Mouse (Mus musculus): ENCODE results near the gene Jak2.

The Jak2 gene

GRCm38 (mm10) chr19:29302119-29302518 lies 50.5 kb downstream of the Jak2 start:
- DNase-seq (ENCODE audit: low spot score), result no peak

DNA sequence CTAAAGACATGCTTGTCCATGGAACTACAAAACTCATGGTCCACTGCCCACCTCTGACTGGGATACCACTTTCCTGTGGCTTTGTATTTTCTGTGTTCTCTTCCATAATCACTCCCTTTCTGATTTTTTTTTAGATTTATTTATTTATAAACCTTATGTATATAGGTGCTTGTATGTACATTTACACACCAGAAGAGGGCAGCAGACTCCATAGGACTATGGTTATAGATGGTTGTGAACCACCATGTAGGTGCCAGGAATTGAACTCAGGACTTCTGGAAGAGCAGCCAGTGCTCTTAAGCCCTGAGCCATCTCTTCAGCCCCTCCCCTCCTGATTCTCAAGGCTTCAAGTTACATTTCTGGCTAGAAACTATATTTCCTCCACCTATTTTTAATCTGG lies 57.2 kb downstream of the Jak2 start:
- DNase-seq (ENCODE audit: low spot score), result no peak

DNA sequence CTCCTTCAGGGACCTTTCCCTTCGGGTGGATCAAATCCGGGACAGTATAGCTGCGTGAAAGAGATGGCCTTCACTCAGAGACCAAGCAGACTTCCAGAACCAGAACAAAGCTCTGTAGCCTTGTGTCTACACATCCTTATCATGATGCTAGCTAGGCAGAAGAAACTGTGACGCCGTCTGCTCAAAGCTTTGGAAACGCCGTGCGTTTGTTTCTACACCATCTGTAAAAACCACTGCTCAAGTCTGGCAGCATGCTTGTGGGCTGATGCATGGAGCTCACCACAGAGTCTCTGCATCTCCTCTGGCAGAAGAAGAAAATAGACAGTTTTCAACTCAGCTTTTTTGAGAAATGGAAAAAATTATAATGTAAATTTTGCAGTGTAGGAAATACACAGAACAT lies 60.2 kb downstream of the Jak2 start:
- no peak for DNase-seq (ENCODE audit: low spot score)

DNA sequence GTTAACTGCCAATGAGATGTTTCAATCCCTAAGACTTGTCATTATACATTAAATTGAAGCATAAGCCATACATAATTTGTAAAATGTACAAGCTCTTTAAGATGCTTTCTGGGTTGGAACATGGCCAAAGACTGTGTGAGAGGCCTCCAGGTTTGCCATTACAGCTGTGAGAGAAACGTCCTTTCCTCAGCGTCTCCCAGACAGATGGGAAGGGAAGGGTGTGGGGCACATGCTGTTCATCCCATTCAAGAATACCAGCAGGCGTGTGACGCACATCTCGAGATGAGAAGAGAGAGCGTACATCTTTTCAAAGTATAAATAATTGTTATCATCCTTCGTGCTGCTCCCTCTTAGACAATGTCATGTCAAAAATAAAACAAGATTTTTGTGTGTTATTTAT lies 61.0 kb downstream of the Jak2 start:
- no peak for DNase-seq (ENCODE audit: low spot score)

DNA sequence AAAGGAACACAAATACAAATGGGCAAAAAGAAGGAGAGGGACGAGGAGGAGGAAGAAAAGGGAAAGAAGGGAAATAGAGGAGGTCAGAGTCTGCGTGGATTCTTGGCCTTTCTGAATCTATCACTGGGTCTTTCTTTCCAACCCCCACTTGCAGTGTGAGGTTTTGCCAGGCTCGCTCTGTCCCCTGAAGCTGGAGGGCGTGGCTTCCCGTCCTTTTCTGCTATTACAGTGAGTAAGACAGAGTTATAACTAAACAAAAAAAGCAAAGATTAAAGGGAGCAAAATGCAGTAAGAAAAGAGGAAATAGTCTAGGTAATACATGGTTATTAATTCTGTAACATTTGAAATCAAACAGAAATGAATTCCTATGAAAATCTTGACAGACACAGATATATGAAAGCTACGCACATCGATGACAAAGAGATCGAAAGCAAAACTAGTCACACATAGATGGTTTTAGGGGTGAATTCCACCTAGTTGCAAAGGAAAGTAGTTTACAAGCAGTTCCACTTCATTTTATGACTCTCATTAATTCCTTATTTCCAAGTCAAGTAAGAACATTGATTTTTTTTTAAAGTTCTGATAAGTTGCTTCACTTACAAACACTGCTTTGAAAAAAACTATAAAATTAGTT lies 71.9 kb downstream of the Jak2 start:
- DNase-seq (ENCODE audit: low spot score), result no peak

DNA sequence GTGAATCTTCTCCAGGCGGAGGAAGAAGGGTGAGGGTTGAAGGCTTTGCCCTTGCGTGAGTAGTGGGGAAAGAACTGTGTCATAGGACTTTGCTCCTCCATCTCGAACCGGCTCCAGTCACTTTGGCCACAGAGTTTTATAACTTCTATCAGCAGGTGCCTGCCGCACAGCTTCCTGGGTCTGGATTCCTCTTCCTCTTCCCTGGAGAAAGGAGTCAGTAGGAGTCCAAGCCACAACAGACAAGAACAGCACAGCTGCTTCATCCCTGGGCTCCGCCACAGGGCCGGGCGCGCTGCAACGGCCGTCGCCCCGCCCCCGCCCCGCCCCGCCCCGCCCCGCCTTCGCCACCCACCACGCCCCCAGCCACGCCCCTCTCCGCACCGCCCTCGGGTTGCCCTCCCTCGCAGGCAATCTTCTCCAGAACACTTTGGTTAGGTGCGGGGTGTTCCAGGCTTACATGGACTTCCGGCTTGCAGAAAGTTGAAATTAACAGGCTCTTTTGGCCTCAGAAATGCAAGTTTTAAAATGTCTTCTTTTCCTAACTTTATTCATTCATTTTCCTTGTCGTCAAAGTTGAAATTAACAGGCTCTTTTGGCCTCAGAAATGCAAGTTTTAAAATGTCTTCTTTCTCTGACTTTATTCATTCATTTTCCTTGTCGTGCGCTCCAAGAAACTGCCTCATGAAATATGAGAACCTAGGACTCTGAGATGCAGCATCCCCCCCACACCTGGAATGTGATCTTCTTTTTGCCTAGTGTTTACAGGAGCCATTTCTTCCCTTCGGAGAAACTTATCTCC lies 73.6 kb downstream of the Jak2 start, which contains the start of gene Insl6:
Gene Insl6, minus strand, starts transcription at position 304 of the 799 bp plus-strand sequence.
- DNase-seq (ENCODE audit: low spot score), result peak; percentile 13

DNA sequence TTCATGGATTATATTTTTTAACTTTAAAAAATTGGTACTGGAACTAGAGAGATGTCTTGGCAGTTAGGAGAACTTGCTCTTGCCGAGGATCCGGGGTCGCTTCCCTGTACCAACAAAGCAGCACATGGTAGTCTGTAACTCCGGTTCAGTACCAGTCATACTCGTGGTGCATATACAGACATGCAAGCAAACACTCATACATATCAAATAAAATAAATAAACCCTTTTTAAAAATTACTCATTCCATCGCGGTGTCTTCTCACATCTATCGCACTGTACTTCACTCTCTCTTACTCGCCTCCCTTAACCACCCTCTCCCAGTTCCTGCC lies 74.2 kb downstream of the Jak2 start:
- DNase-seq (ENCODE audit: low spot score), result no peak

GRCm38 (mm10) chr19:29326396-29326795 lies 74.8 kb downstream of the Jak2 start:
- DNase-seq (ENCODE audit: low spot score), result no peak

- no peak for DNase-seq (ENCODE audit: low spot score)
Observed at GRCm38 (mm10) chr19:29326822-29327552, 75.4 kb downstream of the Jak2 start.

DNA sequence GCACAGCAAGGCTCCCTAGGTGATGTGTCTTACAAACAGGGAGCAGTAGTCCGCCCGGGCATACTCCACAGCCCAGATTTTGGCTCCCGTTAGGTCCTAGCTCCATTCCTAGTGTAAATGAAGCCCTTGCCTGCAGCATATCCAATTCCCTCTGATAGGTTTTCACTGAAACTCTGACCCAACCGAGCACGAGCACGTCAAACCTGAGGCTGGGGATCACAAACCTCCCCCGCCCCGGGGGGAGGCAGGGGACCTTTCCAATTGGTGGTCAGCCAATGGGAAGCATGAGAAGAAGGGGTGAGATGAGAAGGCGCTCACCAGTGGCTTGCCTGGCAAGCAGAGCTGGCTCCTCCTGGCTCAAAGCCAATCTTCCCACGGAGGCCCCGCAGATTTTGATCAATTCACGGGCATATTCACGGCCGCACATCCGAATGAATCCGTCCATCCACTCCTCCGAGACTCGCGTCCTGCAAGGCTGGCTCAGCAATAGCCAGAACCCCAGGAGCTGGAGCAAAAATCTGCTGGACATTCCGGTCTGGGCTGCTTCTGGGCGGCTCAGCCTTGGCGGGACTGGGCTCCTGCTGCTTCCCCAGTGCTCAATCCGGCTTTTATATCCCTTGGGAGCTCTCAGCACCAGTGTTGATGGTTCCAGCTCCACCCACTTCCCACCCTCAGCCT lies 82.6 kb downstream of the Jak2 start, which contains the start of gene Rln1:
Gene Rln1, minus strand, starts transcription at position 603 of the 678 bp plus-strand sequence.
- peak; percentile 10 for DNase-seq (ENCODE audit: low spot score)

- no peak for DNase-seq (ENCODE audit: low spot score)
Observed at GRCm38 (mm10) chr19:29336624-29337023, 85.0 kb downstream of the Jak2 start.

DNA sequence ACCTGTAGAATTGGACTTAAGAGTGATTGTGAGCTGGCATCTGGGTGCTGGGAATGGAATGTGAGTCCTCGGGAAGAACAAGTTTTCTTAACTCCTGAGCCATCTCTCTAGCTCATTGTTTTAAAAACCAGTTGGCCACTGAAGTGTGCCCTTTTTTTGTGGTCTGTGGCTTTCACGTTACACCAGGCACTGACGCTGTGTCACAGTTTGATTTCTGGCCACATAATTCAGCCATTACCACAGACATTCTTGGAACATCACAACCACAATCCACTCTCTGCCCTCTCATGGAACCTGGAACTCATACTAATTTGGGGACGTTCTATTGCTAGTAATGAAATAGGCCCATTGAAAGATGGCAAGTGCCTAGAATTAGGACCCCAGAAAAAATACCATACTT lies 89.4 kb downstream of the Jak2 start:
- no peak for DNase-seq (ENCODE audit: low spot score)

- DNase-seq (ENCODE audit: low spot score), result no peak
Observed at GRCm38 (mm10) chr19:29342281-29342680, 90.7 kb downstream of the Jak2 start.

- no peak for DNase-seq (ENCODE audit: low spot score)
Observed at GRCm38 (mm10) chr19:29344868-29345267, 93.2 kb downstream of the Jak2 start.

GRCm38 (mm10) chr19:29345636-29346035 lies 94.0 kb downstream of the Jak2 start:
- no peak for DNase-seq (ENCODE audit: low spot score)

GRCm38 (mm10) chr19:29350991-29351390 lies 99.4 kb downstream of the Jak2 start:
- DNase-seq (ENCODE audit: low spot score), result no peak

DNA sequence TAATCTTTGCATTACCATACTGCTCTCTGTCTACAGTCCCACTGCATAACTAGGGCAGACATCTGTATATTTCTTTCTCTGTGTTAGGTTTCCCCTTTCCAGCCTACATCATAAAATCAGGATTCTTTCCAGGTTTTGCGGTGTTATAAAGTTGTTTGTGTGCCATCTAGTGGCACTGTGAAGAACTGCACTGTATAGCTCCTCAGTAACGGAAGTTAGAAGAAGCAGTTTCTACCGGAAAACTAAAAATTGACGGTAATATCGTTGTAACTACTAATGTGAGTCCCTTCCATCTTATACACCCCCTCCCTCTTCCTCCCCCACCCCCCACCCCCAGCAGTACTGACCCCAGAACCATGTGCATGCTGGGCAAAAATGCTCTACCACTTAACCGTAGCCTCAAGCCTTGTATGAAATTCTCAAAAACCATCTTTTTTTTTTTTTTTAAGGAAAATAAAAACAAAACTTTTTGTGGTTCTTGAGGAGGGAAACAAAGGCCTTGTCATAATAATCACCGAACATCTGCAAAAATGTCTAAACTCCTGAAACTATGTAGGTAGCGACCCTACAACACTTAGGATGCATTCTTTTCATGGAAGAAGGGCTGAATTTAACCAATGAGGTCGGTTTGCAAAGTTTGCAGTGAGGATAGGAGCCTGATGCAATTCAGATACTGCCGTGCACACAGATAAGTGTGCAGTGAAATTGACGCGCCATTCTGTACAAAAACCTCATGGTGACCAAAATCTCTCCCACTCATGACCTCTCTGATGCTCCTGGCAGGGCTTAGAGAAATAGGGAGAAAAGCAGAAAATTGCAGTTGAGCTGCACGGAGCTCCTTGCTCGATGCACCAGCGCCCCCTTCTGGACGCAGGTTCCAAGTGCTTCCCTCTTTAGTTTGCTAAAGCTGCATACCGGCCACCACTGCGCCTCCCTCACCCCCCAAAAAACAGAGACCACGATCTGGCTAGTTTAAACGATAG lies 103.6 kb downstream of the Jak2 start:
- DNase-seq (ENCODE audit: low spot score), result peak; percentile 67

- no peak for DNase-seq (ENCODE audit: low spot score)
Observed at GRCm38 (mm10) chr19:29356281-29356680, 104.7 kb downstream of the Jak2 start.

GRCm38 (mm10) chr19:29360251-29360650 lies 108.6 kb downstream of the Jak2 start:
- DNase-seq (ENCODE audit: low spot score), result no peak

- peak; percentile 48 for DNase-seq (ENCODE audit: low spot score)
Observed at GRCm38 (mm10) chr19:29361468-29362130, 110.0 kb downstream of the Jak2 start.
